Comparison of ENCODE assay signal across 1 mouse cellular context in the genomic region with DNA sequence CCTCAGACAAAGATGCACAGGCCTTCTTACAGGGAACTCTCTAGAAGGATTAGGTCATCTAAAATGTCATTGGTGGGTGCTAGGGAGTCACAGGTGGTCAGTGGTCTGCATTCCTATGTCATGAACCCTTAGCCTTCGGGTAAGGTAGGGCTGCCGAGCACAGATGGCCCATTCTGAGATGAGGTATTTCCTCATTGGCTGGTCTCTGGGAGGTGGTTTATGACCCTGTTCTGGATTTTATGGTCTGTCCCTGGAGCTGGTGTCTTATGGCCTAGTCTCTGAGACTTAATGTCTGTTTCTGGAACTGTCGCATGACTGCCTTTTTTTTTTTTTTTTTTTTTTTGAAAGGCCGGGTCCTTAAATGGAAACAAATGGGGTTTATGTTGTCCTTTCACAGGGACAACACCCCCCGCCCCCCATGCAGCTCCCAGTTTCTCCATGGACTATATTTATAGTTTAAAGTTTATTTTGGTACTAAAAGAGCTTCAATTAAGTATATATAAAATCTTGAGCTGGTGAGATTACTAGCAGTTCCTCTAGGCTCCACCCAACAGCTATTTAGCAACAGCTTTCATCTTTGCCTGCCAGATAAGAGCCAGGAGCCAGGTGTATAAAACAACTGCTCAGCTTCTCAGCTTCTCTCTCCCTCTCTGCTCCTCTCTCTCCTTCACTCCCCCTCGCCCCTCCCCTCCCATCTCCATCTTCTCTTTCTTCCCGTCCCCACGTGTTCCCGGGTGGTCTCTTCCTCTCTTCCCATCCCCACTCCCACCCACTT.
TF ChIP-seq lines count a peak whose summit lies in the region.

No protein-coding gene starts in this region.

TF ChIP-seq in MEL, 35 proteins besides CTCF, POLR2A, EP300 and RAD21:
- TF ChIP-seq ETS1 (IDR thresholded peaks at IDR 0.05; ENCODE audit: low read depth, low read length) (peak; percentile 62), MYB (IDR thresholded peaks at IDR 0.05; ENCODE audit: low read depth, low read length) (no peak), MAX (IDR thresholded peaks at IDR 0.05; ENCODE audit: low read length) (no peak), SMC3 (IDR thresholded peaks at IDR 0.05; ENCODE audit: low read depth, low read length) (no peak), RCOR1 (IDR thresholded peaks at IDR 0.05; ENCODE audit: low read depth, low read length) (peak; percentile 62), CHD2 (IDR thresholded peaks at IDR 0.05; ENCODE audit: low read length) (no peak), SIN3A (IDR thresholded peaks at IDR 0.05; ENCODE audit: low read length) (peak; percentile 47; the same call in 1 of the 2 replicates), TCF12 (IDR thresholded peaks at IDR 0.05; ENCODE audit: low read depth, low read length) (peak; percentile 84), MXI1 (IDR thresholded peaks at IDR 0.05; ENCODE audit: low read depth, low read length) (no peak), MAFK (IDR thresholded peaks at IDR 0.05; ENCODE audit: borderline replicate concordance, low read depth, low read length) (no peak), TAL1 (IDR thresholded peaks at IDR 0.05; ENCODE audit: low read length) (peak; percentile 4; the same call in 1 of the 2 replicates), POLR2AphosphoS2 (IDR thresholded peaks at IDR 0.05; ENCODE audit: low read length) (no peak), JUND (IDR thresholded peaks at IDR 0.05; ENCODE audit: low read depth, low read length) (no peak), TBP (IDR thresholded peaks at IDR 0.05; ENCODE audit: low read depth, low read length) (no peak), GATA1 (IDR thresholded peaks at IDR 0.05; ENCODE audit: low read depth, low read length) (peak; percentile 75), MAZ (IDR thresholded peaks at IDR 0.05; ENCODE audit: low read depth, low read length) (no peak), ZNF384 (IDR thresholded peaks at IDR 0.05; ENCODE audit: low read depth, low read length) (peak; percentile 62; the same call in 1 of the 2 replicates), CHD1 (IDR thresholded peaks at IDR 0.05; ENCODE audit: low read depth, low read length) (no peak)
